Mouse (Mus musculus) liver, embryonic 14.5 days (tissue): Measurements from ENCODE around the gene Armh4.

Source experiments
- CTCF ChIP-seq: IDR thresholded peaks from 2 replicates; pipeline ENCODE4 v1.5.1; 2016; ENCODE audit warnings: antibody characterized with exemption, low read depth, control low read depth
- EP300 ChIP-seq: IDR thresholded peaks from 2 replicates; pipeline ENCODE4 v1.6.1; 2016; ENCODE audit warnings: antibody characterized with exemption, low read depth

DNA sequence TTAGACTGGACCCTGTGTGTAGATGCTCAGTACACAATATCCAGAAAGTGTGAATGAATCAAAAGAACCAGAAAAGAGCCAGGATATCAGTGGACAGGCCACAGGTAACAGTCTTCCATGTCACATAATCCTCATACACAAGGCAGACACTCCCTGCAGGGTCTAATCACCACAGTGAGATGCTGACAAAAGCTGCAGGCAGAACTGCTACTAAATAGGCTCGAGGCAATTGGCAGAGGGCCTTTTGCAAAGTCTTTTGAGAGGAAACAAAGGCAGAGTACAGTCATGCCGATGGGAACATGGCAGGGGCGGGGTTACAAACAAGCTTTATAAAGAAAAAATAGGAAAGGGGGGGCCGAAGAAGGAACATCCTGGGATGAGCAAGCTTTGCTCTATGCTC lies 157.1 kb downstream of the Armh4 start:
- TF ChIP-seq EP300 (no peak), CTCF (no peak)
